Mouse (Mus musculus) liver, embryonic 16.5 days (tissue): ENCODE measurements around the gene Ski. TPM values are rescaled to one million over a fixed set of nuclear protein-coding genes. Genes with fewer than 3 reads are reported as not detected.

Source experiments
- ATAC-seq: fragments of 200-750 bp; cut with Nextera tagmentation; 2 replicates; pipeline ENCODE4 v1.8.0; 2017; ENCODE audit warnings: low read depth, mild to moderate bottlenecking, moderate number of reproducible peaks, moderate library complexity
- H3K27ac ChIP-seq: fragments of 300-500 bp; sonication (generic); 2 replicates; pipeline ENCODE4 v1.5.1; 2014; ENCODE audit warnings: mild to moderate bottlenecking, low read length
- H3K27me3 ChIP-seq: fragments of 300-500 bp; sonication (generic); 2 replicates; pipeline ENCODE4 v1.6.1; 2014; ENCODE audit warnings: low read depth, low read length, mixed read lengths; ENCODE audit not compliant: control insufficient read depth, insufficient read depth
- H3K36me3 ChIP-seq: fragments of 300-500 bp; sonication (generic); 2 replicates; pipeline ENCODE4 v1.6.1; 2014; ENCODE audit warnings: mild to moderate bottlenecking; ENCODE audit not compliant: control insufficient read depth, insufficient read depth
- H3K4me1 ChIP-seq: fragments of 300-500 bp; sonication (generic); 2 replicates; pipeline ENCODE4 v1.6.1; 2014; ENCODE audit warnings: low read depth, low read length, mixed read lengths; ENCODE audit not compliant: control insufficient read depth
- H3K4me2 ChIP-seq: fragments of 300-500 bp; sonication (generic); 2 replicates; pipeline ENCODE4 v1.6.1; 2014; ENCODE audit warnings: low read depth, low read length, mixed read lengths
- H3K4me3 ChIP-seq: fragments of 300-500 bp; sonication (generic); 2 replicates; pipeline ENCODE4 v1.5.1; 2014; ENCODE audit warnings: low read depth, mild to moderate bottlenecking, low read length
- H3K9ac ChIP-seq: fragments of 300-500 bp; sonication (generic); 2 replicates; pipeline ENCODE4 v1.6.1; 2014; ENCODE audit warnings: low read depth, low read length
- H3K9me3 ChIP-seq: fragments of 300-500 bp; sonication (generic); replicated peaks from 2 replicates; pipeline ENCODE4 v1.6.1; 2016; ENCODE audit warnings: low read length; ENCODE audit not compliant: control insufficient read depth
- WGBS: fragments of 180-500 bp; shearing (Covaris S2); extraction: QIAGEN DNeasy Blood & Tissue Kit; methylation state at CpG from one replicate; pipeline ENCODE4 v1.1.7; 2014; ENCODE audit not compliant: insufficient replicate concordance; 5-methylcytosine and 5-hydroxymethylcytosine counted together
- polyA plus RNA-seq: library from polyadenylated mRNA; unstranded; fragments of >200 nt; fragmentation: Nextera tagmentation; extraction: Ambion mirVana; gene quantifications from 2 replicates; pipeline ENCODE4 v1.2.1, GENCODE M21; 2015

The Ski gene
- polyA plus RNA-seq, 1 experiment from 2014 or later: 2.5 TPM

DNA sequence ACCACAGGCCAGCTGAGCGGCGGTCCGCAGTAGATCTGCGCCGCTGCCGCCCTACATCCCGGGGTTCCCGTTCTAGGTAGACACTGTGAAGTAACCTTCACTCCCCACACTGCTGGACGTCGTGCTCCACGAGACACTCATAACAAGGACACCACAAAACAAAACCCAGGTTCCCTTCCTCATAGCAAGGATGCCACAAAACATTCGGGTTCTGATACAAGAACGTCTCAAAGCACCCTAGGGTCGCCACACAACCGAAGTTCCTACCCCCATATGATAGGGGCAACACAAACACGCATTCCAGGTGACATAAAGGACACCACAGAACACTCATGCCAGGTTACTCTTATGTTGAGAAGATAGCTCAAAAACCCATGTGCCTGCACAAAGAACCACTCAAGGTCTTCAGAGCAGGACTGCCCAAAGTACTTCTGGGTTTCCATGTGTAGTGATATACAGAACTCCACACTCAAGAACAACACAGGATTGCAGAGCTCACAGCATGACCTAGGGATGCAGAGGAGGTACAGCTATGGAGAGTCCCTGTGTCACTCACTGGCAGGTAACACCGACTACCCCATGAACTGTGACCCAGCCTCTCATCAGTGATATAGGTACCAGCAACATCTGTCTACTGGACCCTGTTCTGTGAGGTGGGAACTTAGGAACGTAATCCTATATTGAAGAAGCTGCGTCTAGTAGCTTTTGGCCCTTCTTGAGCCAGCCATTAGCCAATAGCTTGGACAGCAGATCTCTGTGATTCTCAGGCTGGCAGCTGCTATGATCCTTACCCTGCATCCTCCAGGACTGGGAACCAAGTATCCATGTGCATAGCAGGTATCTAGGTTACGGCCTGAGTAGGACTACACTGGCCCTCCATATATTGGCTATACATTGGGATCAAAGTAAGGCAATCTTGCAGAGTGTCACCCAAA is 1.5 kb upstream of the Ski start:
- H3K4me2 ChIP-seq: peak overlapping the region; percentile 73
- WGBS: 23% methylated on average over 20 of the region's 20 CpGs
- H3K9me3 ChIP-seq: no peaks in the 10 kb centered on the region
- peak overlapping the region; percentile 68 for H3K4me3 ChIP-seq
- ATAC-seq: no peak
- peaks cover 20% of the 10 kb centered on the region for H3K27me3 ChIP-seq
- peaks cover 29% of the 10 kb centered on the region for H3K4me1 ChIP-seq
- peak overlapping the region; percentile 78 for H3K9ac ChIP-seq
- H3K27ac ChIP-seq: peak overlapping the region; percentile 83
- no peaks in the 10 kb centered on the region for H3K36me3 ChIP-seq

DNA sequence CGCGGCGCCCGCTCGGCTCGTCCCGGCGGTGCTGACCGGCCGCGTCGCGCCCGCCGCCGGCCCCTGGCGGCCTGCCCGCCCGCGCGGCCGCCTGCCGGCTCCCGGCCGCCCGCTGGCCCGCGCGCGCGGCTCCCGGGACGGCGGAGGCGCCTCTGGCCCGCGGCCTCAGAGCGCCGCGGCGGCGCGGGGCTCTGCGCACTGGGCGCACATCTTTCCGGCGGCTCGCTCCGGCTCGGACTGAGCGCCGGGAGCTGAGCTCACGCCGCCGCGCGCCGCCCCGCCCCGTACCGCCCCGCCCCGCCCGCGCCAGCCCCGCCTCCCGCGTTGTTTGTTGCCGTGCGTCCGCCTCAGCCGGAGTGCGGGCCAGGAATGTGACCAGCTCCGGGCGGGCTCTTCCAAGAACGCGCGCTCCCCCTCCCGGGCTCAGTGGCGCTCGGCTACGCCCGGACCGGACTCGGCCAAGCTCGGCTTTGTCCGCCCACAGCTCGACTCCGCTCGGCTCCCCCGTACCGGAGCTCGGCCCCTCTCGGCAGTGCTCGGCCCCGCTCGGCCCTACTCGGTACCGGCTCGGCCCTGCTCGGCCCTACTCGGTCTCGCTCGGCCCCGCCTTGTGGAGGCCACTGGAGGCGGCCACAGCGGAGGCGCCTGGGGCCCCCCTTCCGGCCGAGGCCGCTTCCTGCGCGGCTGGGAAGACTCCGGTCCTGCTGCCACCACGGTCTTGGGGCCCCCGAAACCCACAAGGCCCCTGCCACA is 625 bp upstream of the Ski start:
- Histone ChIP-seq H3K27ac (peak overlapping the region; percentile 83), H3K9ac (peak overlapping the region; percentile 78), H3K4me3 (peak overlapping the region; percentile 68), H3K4me2 (peak overlapping the region; percentile 73), H3K36me3 (no peaks in the 10 kb centered on the region), H3K4me1 (peaks cover 38% of the 10 kb centered on the region), H3K27me3 (peaks cover 20% of the 10 kb centered on the region), H3K9me3 (no peaks in the 10 kb centered on the region)
- peak; percentile 95 for ATAC-seq
- 0% methylated on average over 96 of the region's 116 CpGs for WGBS

DNA sequence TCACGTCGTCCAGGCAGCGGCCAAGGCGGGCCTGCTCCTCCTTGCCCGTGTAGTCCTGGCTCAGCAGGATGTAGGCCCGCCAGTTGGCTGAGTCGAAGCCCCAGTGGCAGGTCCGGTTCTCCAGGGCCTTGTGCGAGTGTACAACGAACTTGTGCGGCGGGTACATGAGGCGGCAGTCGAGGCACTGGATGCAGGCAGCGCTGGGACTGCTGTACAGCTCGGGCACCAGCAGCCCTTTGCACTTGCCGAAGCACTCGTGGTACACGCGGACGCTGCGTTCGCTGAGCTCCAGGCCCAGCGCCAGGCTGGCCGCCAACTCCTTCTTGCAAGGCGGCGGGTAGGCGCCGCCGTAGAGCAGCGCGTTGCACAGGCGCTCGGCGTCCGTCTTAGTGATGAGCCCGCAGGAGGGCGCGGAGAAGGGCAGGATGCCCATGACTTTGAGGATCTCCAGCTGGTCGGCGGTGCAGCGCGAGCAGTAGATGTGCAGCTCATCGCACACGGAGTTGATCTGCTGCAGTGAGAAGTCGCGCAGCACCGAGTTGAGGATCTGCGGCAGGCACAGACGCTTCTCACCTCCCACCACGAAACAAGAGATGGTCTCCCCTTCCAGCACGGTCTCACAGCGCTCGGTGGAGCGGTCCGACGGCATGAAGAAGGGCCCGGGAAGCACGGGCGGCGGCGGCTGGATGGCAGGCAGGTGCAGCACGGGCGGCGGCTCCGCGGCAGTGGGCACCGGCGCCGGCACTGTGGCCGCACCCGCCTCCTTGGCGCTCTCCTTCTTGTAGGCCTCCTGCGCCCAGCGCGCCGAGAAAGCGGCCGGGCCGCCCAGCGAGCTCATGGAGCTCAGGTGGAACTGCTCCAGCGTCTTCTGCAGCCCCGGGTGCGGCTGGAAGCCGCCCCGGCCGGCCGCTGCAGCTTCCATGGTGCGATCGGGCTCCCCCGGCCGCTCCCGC is 517 bp downstream of the Ski start:
- Histone ChIP-seq H3K36me3 (no peaks in the 10 kb centered on the region), H3K27ac (no peak overlapping the region), H3K9me3 (no peaks in the 10 kb centered on the region), H3K4me2 (peak overlapping the region; percentile 75), H3K27me3 (peaks cover 20% of the 10 kb centered on the region), H3K4me3 (peak overlapping the region; percentile 68), H3K4me1 (peaks cover 43% of the 10 kb centered on the region), H3K9ac (peak overlapping the region; percentile 69)
- ATAC-seq: no peak
- WGBS: under 1% methylated on average over 83 of the region's 93 CpGs

DNA sequence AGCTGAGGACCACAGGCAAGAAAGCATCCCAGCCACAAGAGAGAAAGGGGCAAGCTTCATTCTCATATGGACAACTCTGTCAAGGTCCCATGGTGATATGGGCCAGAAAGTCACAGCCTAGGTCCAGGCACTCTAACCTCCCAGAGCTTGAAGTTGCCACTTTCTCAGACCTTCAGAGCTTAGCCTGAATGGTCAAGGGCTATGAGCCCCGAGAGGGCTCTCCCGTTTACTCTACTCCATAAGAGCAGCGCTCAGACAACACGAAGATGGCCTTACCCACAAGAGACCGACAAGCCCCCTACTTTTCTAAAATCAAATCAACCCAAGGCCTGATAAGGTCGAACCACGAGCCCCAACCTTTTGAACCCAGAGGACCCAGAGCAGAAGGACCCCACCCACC is 1.3 kb downstream of the Ski start:
- Histone ChIP-seq H3K27me3 (peaks cover 20% of the 10 kb centered on the region), H3K9ac (peak overlapping the region; percentile 69), H3K36me3 (no peaks in the 10 kb centered on the region), H3K4me2 (peak overlapping the region; percentile 75), H3K4me1 (peaks cover 51% of the 10 kb centered on the region), H3K4me3 (peak overlapping the region; percentile 68), H3K9me3 (no peaks in the 10 kb centered on the region), H3K27ac (no peak overlapping the region)
- ATAC-seq: no peak
- WGBS: 10% methylated on average over 7 of the region's 7 CpGs

DNA sequence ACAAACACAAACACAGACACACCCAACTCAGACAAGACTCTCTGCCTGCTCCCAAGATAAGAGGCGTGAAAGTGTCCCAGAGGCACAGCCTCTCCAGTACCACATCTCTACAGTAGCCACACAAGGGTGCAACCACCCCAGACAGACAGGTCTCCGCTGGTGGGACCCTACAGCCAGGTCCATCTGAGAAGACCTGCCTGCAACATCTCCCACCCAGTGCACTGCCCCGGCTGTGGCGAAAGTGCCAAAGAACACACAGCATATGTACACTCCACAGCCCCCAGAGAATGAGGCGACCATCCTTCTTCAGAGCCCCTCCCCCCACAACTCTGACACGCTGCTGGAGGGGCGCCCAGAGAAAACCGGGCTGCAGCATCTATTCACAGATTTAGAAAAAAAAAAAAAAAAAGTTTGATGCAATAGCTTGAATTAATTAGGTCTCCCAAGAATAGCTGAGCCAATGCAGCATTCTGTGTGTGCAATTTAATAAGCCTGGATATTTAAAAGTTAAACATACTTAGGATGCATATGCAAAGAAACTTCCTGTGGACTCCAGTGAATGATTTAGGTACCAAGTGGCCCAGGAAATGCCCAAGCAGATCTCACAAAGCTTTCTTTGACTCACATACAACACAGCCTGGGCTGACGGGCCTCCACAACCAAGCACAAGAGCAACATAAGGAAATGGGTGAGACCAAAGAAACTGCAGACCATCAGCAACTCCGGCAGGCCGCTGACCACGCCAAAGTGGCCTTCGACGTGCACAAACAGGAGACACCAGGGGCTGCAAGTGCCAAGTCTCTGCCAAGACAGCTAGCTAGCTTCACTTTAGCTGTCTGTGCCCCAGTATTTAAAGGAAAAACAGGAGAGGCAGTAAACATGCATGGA is 1.9 kb downstream of the Ski start:
- H3K9ac ChIP-seq: peak overlapping the region; percentile 69

DNA sequence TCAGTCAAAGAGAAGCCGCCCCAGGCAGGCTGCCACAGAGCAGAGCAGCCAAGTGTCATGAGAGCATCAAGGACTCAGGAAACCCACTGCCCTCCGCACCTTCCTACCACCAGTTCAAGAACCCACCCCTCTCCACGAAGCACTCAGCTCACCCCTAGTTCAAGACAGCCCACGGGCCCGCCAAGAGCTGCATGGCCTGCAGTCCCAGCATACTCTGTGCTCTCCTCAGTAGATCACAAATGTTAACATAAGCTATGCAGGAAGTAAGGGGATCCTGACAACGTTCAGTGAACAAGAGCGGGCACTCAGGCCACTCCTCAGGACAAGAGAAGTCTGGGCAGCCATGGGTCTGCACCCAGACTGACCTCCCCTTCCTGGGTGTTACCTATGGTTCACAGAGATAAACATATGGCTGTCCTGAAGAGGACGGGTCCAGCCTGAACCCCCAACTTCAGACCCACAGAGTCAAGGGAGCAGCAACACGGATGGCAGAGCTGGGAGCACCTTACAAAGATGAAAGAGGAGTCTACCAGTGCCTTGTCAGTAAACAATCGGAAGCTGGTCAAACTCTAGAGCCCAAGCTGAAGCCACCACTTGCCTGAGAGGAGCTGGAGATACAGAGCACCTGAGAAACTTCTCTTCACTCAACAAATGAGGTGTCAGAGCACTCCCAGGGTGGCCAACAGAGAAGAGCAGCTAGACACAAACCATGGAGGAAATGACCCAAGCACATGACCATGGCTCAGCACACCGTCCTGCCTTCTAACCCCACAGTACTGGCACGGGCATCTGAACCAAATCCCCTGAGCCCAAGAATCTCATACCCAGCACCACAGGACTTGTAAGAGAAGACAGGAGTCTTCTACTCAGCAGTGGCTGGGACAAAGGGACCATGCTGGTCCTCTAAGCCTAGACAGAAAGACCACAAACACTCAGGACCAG is 2.9 kb downstream of the Ski start:
- Histone ChIP-seq H3K4me3 (peak overlapping the region; percentile 68), H3K27ac (no peak overlapping the region), H3K9me3 (no peaks in the 10 kb centered on the region), H3K9ac (no peak overlapping the region), H3K36me3 (no peaks in the 10 kb centered on the region), H3K4me1 (peaks cover 66% of the 10 kb centered on the region), H3K4me2 (peak overlapping the region; percentile 75), H3K27me3 (peaks cover 20% of the 10 kb centered on the region)
- ATAC-seq: no peak
- WGBS: 32% methylated on average over 12 of the region's 12 CpGs

More for the DNA sequence above, 1.9 kb downstream of the Ski start:
- peak overlapping the region; percentile 68 for H3K4me3 ChIP-seq
- no peak for ATAC-seq
- WGBS: 23% methylated on average over 14 of the region's 14 CpGs
- no peaks in the 10 kb centered on the region for H3K36me3 ChIP-seq
- peaks cover 20% of the 10 kb centered on the region for H3K27me3 ChIP-seq
- no peaks in the 10 kb centered on the region for H3K9me3 ChIP-seq
- H3K4me2 ChIP-seq: peak overlapping the region; percentile 75
- H3K4me1 ChIP-seq: peaks cover 58% of the 10 kb centered on the region
- H3K27ac ChIP-seq: no peak overlapping the region

DNA sequence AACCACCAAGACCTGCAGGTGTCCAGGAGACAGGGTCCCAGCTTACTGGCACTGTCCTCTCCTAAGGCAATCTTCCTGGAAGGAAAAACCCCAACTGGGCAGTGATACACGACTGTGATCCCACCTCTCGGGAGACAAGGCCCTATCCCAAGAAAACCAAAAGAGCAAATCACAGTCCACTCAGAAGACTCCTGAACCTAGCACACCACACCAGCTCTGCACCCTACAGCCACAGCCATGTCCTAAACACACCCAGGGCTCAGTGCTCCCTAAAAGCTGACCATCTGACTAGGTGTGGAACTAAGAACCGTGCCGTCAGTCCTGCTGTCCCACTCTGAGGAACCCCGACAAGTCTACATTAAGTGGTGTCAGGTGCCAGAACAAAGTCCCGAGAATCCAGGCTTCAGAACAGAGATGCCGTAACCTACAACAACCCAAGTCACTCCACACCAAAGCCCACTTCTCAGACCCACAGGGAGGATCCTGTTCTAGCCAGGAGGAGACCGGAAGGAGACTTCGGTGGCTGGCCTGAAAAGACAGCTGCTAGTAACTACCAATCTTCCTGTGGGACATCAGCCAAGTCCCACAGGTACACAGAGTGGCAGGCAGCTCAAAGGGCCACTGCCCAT is 4.2 kb downstream of the Ski start:
- Histone ChIP-seq H3K4me2 (peak overlapping the region; percentile 75), H3K4me1 (peaks cover 70% of the 10 kb centered on the region), H3K4me3 (no peak overlapping the region), H3K27ac (no peak overlapping the region), H3K36me3 (no peaks in the 10 kb centered on the region), H3K27me3 (peaks cover 20% of the 10 kb centered on the region), H3K9me3 (no peaks in the 10 kb centered on the region), H3K9ac (no peak overlapping the region)
- 67% methylated on average over 9 of the region's 9 CpGs for WGBS
- ATAC-seq: no peak
